Mouse (Mus musculus): ENCODE data around the gene Cacng5. TPM values are rescaled to one million over a fixed set of nuclear protein-coding genes. Genes with fewer than 3 reads are reported as not detected.

Gene Cacng5
- polyA plus RNA-seq (2014; fragmentation: Illumina TruSeq; extraction: RNeasy Lipid Tissue Mini Kit (QIAGEN cat#74804); ENCODE audit: low read depth, low replicate concordance) = 2.1 TPM

DNA sequence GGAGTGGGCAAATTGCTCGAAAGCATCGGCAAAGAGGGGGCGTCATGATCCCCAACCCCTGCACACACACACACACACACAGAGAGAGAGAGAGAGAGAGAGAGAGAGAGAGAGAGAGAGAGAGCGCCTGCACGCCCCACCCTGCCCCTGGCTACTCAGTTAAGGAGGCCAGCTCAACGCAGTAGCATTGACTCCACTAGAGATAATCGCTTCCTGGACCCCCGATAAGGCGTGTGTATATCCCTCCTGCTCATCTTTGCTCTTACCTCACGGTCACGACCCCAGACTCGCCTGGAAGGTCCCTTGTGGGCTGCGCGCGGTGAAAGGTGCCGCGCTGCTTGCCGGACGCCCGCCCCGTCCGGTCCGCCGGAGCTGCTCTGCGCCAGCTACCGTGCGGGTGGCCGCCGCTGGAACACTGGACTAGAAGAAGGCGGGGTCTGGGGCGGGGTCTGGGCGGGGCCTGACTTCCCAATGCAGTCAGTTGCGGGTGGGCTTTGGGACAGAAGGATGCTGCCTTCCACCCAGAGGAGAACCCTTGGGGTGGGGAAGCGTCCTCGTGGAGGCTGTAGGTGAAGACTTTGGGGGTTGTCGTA, at the start of gene Cacng5:
Cacng5 (minus strand) TSS at position 422 of the 593 bp plus-strand sequence.

Other genes starting within 250 kb of the Cacng5 start
- gene Cacng1, start 198.5 kb downstream of the Cacng5 start, polyA plus RNA-seq (2014; fragmentation: Illumina TruSeq; extraction: RNeasy Lipid Tissue Mini Kit (QIAGEN cat#74804); ENCODE audit: low read depth, low replicate concordance) = not detected
- 0.39 TPM for gene Cacng4, start 120.5 kb downstream of the Cacng5 start, polyA plus RNA-seq (2014; fragmentation: Illumina TruSeq; extraction: RNeasy Lipid Tissue Mini Kit (QIAGEN cat#74804); ENCODE audit: low read depth, low replicate concordance)